Mouse (Mus musculus) embryonic facial prominence, embryonic 11.5 days (tissue): ENCODE data around the gene Gtf3c6. TPM values are rescaled to one million over a fixed set of nuclear protein-coding genes. Genes with fewer than 3 reads are reported as not detected.

Source experiments
- ATAC-seq: fragments of 200-750 bp; cut with Nextera tagmentation; replicated peaks from 2 replicates; pipeline ENCODE4 v1.8.0; 2017; ENCODE audit warnings: low read depth; ENCODE audit not compliant: insufficient number of reproducible peaks, low FRiP score, low TSS enrichment
- DNase-seq: peaks from one replicate; pipeline ENCODE4 v3.0.0-alpha.2; 2015; ENCODE audit warnings: low spot score
- H3K27ac ChIP-seq: fragments of 300-500 bp; sonication (generic); replicated peaks from 2 replicates; pipeline ENCODE4 v1.5.1; 2014; ENCODE audit warnings: mild to moderate bottlenecking, low read depth, low read length, control low read depth
- H3K27me3 ChIP-seq: fragments of 300-500 bp; sonication (generic); 2 replicates; pipeline ENCODE4 v1.6.1; 2014; ENCODE audit warnings: mild to moderate bottlenecking, low read length, moderate library complexity, mixed read lengths; ENCODE audit not compliant: control insufficient read depth, insufficient read depth
- H3K36me3 ChIP-seq: fragments of 300-500 bp; sonication (generic); replicated peaks from 2 replicates; pipeline ENCODE4 v1.6.1; 2014; ENCODE audit warnings: low read depth, mild to moderate bottlenecking, low read length, moderate library complexity, mixed read lengths; ENCODE audit not compliant: control insufficient read depth, insufficient read depth
- H3K4me1 ChIP-seq: fragments of 300-500 bp; sonication (generic); 2 replicates; pipeline ENCODE4 v1.6.1; 2014; ENCODE audit warnings: low read length, mixed read lengths; ENCODE audit not compliant: control insufficient read depth, insufficient read depth
- H3K4me2 ChIP-seq: fragments of 300-500 bp; sonication (generic); 2 replicates; pipeline ENCODE4 v1.6.1; 2014; ENCODE audit warnings: low read depth, mild to moderate bottlenecking, control low read depth, low read length, moderate library complexity
- H3K4me3 ChIP-seq: fragments of 300-500 bp; sonication (generic); 2 replicates; pipeline ENCODE4 v1.5.1; 2014; ENCODE audit warnings: low read depth, low read length, control low read depth
- H3K9ac ChIP-seq: fragments of 300-500 bp; sonication (generic); replicated peaks from 2 replicates; pipeline ENCODE4 v1.6.1; 2014; ENCODE audit warnings: mild to moderate bottlenecking, control low read depth, low read length
- H3K9me3 ChIP-seq: fragments of 300-500 bp; sonication (generic); replicated peaks from 2 replicates; pipeline ENCODE4 v1.6.1; 2016; ENCODE audit warnings: mild to moderate bottlenecking, low read length, inconsistent platforms, mixed read lengths; ENCODE audit not compliant: control insufficient read depth
- WGBS: fragments of 180-500 bp; shearing (Covaris S2); extraction: QIAGEN DNeasy Blood & Tissue Kit; methylation state at CpG from one replicate; pipeline ENCODE4 v1.1.7; 2014; 5-methylcytosine and 5-hydroxymethylcytosine counted together
- polyA plus RNA-seq: library from polyadenylated mRNA; unstranded; fragments of >200 nt; fragmentation: Nextera tagmentation; extraction: Ambion mirVana; gene quantifications from 2 replicates; pipeline ENCODE4 v1.2.1, GENCODE M21; 2014

Gtf3c6 gene
- polyA plus RNA-seq, 1 experiment from 2014 or later: 156 TPM

DNA sequence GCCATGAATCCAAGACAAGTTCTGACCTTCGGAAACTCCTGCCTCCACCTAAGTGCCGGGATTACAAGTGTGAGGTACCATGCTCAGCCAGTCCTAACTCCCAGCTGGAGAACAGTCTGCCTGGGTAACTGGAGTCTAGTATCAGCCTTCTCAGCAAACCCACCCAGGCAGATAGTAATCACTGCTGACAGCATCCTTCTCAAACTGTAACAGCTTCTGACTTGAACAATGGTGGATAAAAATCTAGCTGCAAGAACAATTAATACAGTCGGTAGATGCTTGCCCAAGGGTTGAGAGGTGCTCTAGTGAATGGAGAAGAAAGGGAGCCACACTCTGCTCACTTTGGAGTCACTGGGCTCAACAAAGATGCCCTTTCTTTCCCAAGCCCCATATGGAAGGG, 13.3 kb upstream of the Gtf3c6 start:
- 81% methylated on average over 3 of the region's 3 CpGs for WGBS
- ATAC-seq: no peak
- Histone ChIP-seq H3K36me3 (no peaks in the 10 kb centered on the region), H3K4me2 (no peak overlapping the region), H3K4me1 (no peaks in the 10 kb centered on the region), H3K27me3 (no peaks in the 10 kb centered on the region), H3K4me3 (no peak overlapping the region), H3K9me3 (no peaks in the 10 kb centered on the region), H3K9ac (no peak overlapping the region), H3K27ac (no peak overlapping the region)
- DNase-seq: no peak

GRCm38 (mm10) chr10:40264920-40265319, 7.0 kb upstream of the Gtf3c6 start:
- Histone ChIP-seq H3K27ac (no peak overlapping the region), H3K9ac (no peak overlapping the region), H3K9me3 (no peaks in the 10 kb centered on the region), H3K4me3 (no peak overlapping the region), H3K4me2 (no peak overlapping the region), H3K36me3 (no peaks in the 10 kb centered on the region), H3K4me1 (no peaks in the 10 kb centered on the region), H3K27me3 (no peaks in the 10 kb centered on the region)
- DNase-seq (no peak), ATAC-seq (no peak)
- WGBS: 82% methylated on average over 3 of the region's 3 CpGs

GRCm38 (mm10) chr10:40263691-40264090, 5.8 kb upstream of the Gtf3c6 start:
- Histone ChIP-seq H3K4me1 (no peaks in the 10 kb centered on the region), H3K9ac (no peak overlapping the region), H3K27me3 (no peaks in the 10 kb centered on the region), H3K4me2 (no peak overlapping the region), H3K36me3 (no peaks in the 10 kb centered on the region), H3K27ac (no peak overlapping the region), H3K9me3 (no peaks in the 10 kb centered on the region), H3K4me3 (no peak overlapping the region)
- no peak for DNase-seq
- no peak for ATAC-seq
- WGBS: 90% methylated on average over 4 of the region's 4 CpGs

- Histone ChIP-seq H3K9me3 (no peaks in the 10 kb centered on the region), H3K27me3 (no peaks in the 10 kb centered on the region), H3K36me3 (no peaks in the 10 kb centered on the region), H3K4me2 (no peak overlapping the region), H3K4me1 (no peaks in the 10 kb centered on the region), H3K27ac (no peak overlapping the region), H3K9ac (no peak overlapping the region), H3K4me3 (no peak overlapping the region)
- DNase-seq (no peak), ATAC-seq (no peak)
- WGBS: 92% methylated on average over 6 of the region's 6 CpGs
Measured at GRCm38 (mm10) chr10:40262200-40262599, 4.3 kb upstream of the Gtf3c6 start.

DNA sequence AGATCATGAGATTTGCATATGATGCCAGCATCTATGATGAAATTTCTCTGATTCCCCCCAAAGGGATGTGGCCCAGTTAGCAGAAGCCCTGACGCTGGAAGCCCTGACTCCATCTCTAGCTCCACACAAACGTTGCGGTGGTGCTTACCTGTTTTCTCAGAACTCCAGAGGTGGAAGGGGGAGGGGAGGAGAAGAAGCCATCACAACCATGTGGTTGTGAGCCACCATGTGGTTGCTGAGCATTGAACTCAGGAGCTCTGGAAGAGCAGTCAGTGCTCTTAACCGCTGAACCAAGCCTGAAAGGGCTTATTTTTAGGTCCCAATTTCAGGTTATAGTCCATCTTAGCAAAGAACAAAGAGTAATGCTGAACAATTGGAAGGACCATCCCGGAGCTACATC, 2.4 kb upstream of the Gtf3c6 start:
- 51% methylated on average over 5 of the region's 5 CpGs for WGBS
- H3K27me3 ChIP-seq: no peaks in the 10 kb centered on the region
- H3K4me1 ChIP-seq: no peaks in the 10 kb centered on the region
- DNase-seq (no peak), ATAC-seq (no peak)
- no peaks in the 10 kb centered on the region for H3K36me3 ChIP-seq
- no peak overlapping the region for H3K9ac ChIP-seq
- H3K27ac ChIP-seq: no peak overlapping the region
- no peak overlapping the region for H3K4me2 ChIP-seq
- H3K9me3 ChIP-seq: no peaks in the 10 kb centered on the region
- H3K4me3 ChIP-seq: no peak overlapping the region

- 14% methylated on average over 8 of the region's 8 CpGs for WGBS
- Histone ChIP-seq H3K9ac (no peak overlapping the region), H3K9me3 (no peaks in the 10 kb centered on the region), H3K4me1 (no peaks in the 10 kb centered on the region), H3K27me3 (no peaks in the 10 kb centered on the region), H3K4me3 (no peak overlapping the region), H3K4me2 (no peak overlapping the region), H3K27ac (no peak overlapping the region), H3K36me3 (no peaks in the 10 kb centered on the region)
- ATAC-seq: no peak
- DNase-seq: no peak
Measured at GRCm38 (mm10) chr10:40259542-40259941, 1.6 kb upstream of the Gtf3c6 start.

GRCm38 (mm10) chr10:40258976-40259375, 1.1 kb upstream of the Gtf3c6 start:
- WGBS: 5% methylated on average over 5 of the region's 5 CpGs
- H3K4me3 ChIP-seq: no peak overlapping the region
- no peaks in the 10 kb centered on the region for H3K27me3 ChIP-seq
- no peak overlapping the region for H3K27ac ChIP-seq
- H3K36me3 ChIP-seq: no peaks in the 10 kb centered on the region
- no peaks in the 10 kb centered on the region for H3K4me1 ChIP-seq
- H3K9me3 ChIP-seq: no peaks in the 10 kb centered on the region
- DNase-seq (peak; percentile 79), ATAC-seq (no peak)
- no peak overlapping the region for H3K4me2 ChIP-seq
- no peak overlapping the region for H3K9ac ChIP-seq

DNA sequence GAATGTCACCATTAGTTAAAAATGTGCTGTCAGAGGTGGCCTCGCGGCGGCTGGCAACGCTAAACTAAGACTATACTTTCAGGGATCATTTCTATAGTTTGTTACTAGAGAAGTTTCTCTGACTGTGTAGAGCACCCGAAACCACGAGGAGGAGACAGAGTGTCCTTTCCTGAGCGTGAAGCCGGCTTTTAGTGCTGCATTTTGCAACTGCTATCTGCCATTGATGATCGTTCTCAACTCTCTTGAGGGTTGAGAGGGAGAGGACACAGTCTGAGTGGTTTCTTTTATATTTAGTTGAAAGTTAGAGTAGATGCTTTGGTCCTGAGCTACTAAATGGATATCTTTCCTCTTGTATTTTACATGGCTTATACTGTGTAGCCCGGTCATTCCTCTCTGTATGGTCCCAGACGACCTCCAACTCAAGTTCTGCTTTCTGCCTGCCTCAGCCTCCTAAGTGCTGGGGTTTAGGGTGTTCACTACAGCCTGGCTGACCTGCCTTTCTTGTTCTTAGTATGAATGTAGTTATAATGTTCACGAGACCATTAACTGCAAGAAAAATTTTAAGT, 576 bp upstream of the Gtf3c6 start:
- no peaks in the 10 kb centered on the region for H3K9me3 ChIP-seq
- H3K9ac ChIP-seq: no peak overlapping the region
- ATAC-seq (peak; percentile 89), DNase-seq (peak; percentile 95)
- peak overlapping the region; percentile 85; the same call in 1 of the 2 replicates for H3K27ac ChIP-seq
- no peaks in the 10 kb centered on the region for H3K27me3 ChIP-seq
- under 1% methylated on average over 12 of the region's 12 CpGs for WGBS
- 0 out of 2 replicates have a peak overlapping the region, but pooled peaks have one; percentile 75 for H3K4me3 ChIP-seq
- peaks cover 3% of the 10 kb centered on the region for H3K36me3 ChIP-seq
- H3K4me1 ChIP-seq: no peaks in the 10 kb centered on the region
- no peak overlapping the region; the same call in 1 of the 2 replicates for H3K4me2 ChIP-seq
